Mouse (Mus musculus) intestine, postnatal 0 days (tissue): ENCODE data around the gene 4930438A08Rik. TPM values are rescaled to one million over a fixed set of nuclear protein-coding genes. Genes with fewer than 3 reads are reported as not detected.
A peak's percentile ranks its signal among the peaks of the same experiment; 100 is the strongest.
"Not testable (repeated sequence)": the region's sequence is repeated elsewhere in the genome, so short reads cannot be mapped to it uniquely, and the experiment has no call there.

Source experiments
- ATAC-seq: fragments of 200-750 bp; cut with Nextera tagmentation; 2 replicates; pipeline ENCODE4 v1.8.0; 2017; ENCODE audit warnings: mild to moderate bottlenecking, moderate TSS enrichment, moderate library complexity
- H3K27ac ChIP-seq: fragments of 300-500 bp; sonication (generic); 2 replicates; pipeline ENCODE4 v1.5.1; 2014; ENCODE audit warnings: mild to moderate bottlenecking, low read depth, low read length, moderate library complexity
- H3K27me3 ChIP-seq: fragments of 300-500 bp; sonication (generic); replicated peaks from 2 replicates; pipeline ENCODE4 v1.6.1; 2014; ENCODE audit warnings: low read length, mixed read lengths; ENCODE audit not compliant: control insufficient read depth, insufficient read depth
- H3K36me3 ChIP-seq: fragments of 300-500 bp; sonication (generic); 2 replicates; pipeline ENCODE4 v1.6.1; 2014; ENCODE audit warnings: mild to moderate bottlenecking, moderate library complexity; ENCODE audit not compliant: control insufficient read depth, insufficient read depth
- H3K4me1 ChIP-seq: fragments of 300-500 bp; sonication (generic); replicated peaks from 2 replicates; pipeline ENCODE4 v1.6.1; 2014; ENCODE audit warnings: antibody characterized with exemption, low read length, mixed read lengths; ENCODE audit not compliant: control insufficient read depth, insufficient read depth
- H3K4me2 ChIP-seq: fragments of 300-500 bp; sonication (generic); replicated peaks from 2 replicates; pipeline ENCODE4 v1.6.1; 2014; ENCODE audit warnings: low read depth, mild to moderate bottlenecking, moderate library complexity
- H3K4me3 ChIP-seq: fragments of 300-500 bp; sonication (generic); 2 replicates; pipeline ENCODE4 v1.5.1; 2014; ENCODE audit warnings: low read depth, low read length
- H3K9ac ChIP-seq: fragments of 300-500 bp; sonication (generic); 2 replicates; pipeline ENCODE4 v1.6.1; 2014; ENCODE audit warnings: mild to moderate bottlenecking, low read depth, low read length
- H3K9me3 ChIP-seq: fragments of 300-500 bp; sonication (generic); 2 replicates; pipeline ENCODE4 v1.6.1; 2016; ENCODE audit warnings: mixed run types; ENCODE audit not compliant: control insufficient read depth
- CTCF ChIP-seq: sonication (generic); IDR thresholded peaks from 2 replicates; pipeline ENCODE4 v1.5.1; 2016; ENCODE audit warnings: low read depth, mild to moderate bottlenecking, control low read depth, antibody characterized with exemption, moderate library complexity
- WGBS: fragments of 180-500 bp; shearing (Covaris S2); extraction: QIAGEN DNeasy Blood & Tissue Kit; methylation state at CpG from one replicate; pipeline ENCODE4 v1.1.7; 2014; 5-methylcytosine and 5-hydroxymethylcytosine counted together
- polyA plus RNA-seq: library from polyadenylated mRNA; unstranded; fragments of >200 nt; fragmentation: Nextera tagmentation; extraction: Ambion mirVana; gene quantifications from 2 replicates; pipeline ENCODE4 v1.2.1, GENCODE M21; 2015

The 4930438A08Rik gene
- not detected in 2 replicates for polyA plus RNA-seq

DNA sequence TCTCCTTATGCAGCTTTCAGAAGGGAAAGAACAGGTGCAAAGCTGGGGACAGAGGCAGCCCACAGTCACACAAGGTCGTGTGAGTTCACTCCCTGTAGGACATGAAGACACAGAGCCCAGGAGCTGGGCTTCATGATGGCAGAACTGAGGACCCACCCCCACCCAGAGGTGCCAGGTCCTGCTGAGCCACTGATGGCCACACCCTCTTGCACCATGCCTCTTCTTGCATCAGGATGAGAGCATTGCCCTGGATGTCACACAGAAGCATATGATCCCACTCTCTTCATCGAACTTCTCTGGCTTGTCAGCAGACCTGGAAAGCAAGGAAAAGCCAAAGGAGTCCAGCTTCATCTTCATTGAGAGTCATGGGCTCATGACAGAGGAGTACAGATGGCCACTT is at the start of gene 4930438A08Rik:
Gene 4930438A08Rik (plus strand): TSS at position 228 of the 400 bp plus-strand sequence.
- WGBS, result 50% methylated on average over 2 of the region's 2 CpGs
- H3K9me3 ChIP-seq, result no peaks in the 10 kb centered on the region
- no peaks in the 10 kb centered on the region for H3K4me1 ChIP-seq
- no peak within 1 kb of the TSS for H3K9ac ChIP-seq
- H3K27me3 ChIP-seq, result peaks cover 6% of the 10 kb centered on the region; the same call in 1 of the 2 replicates
- H3K36me3 ChIP-seq, result no peaks in the 10 kb centered on the region
- H3K27ac ChIP-seq, result no peak within 1 kb of the TSS
- no peak for TF ChIP-seq CTCF
- no peak within 1 kb of the TSS for H3K4me2 ChIP-seq
- ATAC-seq, result no peak
- no peak within 1 kb of the TSS for H3K4me3 ChIP-seq

DNA sequence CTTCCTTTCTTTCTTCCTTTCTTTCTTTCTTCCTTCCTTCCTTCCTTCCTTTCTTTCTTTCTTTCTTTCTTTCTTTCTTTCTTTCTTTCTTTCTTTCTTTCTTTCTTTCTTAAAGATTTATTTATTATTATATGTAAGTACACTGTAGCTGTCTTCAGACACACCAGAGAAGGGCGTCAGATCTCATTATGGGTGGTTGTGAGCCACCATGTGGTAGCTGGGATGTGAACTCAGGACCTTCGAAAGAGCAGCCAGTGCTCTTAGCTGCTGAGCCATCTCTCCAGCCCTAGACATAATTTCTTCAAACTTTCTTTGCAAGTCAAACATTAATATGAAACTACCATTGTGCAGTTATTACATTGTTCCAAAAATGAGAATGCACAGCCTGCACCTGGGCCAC is 49.7 kb upstream of the 4930438A08Rik start:
- not testable (repeated sequence) for H3K27me3 ChIP-seq, H3K27ac ChIP-seq, H3K4me1 ChIP-seq, ATAC-seq, H3K9me3 ChIP-seq, H3K9ac ChIP-seq, H3K4me2 ChIP-seq, H3K4me3 ChIP-seq
- peaks cover 10% of the 10 kb centered on the region for H3K36me3 ChIP-seq
- WGBS, result 66% methylated on average over 2 of the region's 2 CpGs

DNA sequence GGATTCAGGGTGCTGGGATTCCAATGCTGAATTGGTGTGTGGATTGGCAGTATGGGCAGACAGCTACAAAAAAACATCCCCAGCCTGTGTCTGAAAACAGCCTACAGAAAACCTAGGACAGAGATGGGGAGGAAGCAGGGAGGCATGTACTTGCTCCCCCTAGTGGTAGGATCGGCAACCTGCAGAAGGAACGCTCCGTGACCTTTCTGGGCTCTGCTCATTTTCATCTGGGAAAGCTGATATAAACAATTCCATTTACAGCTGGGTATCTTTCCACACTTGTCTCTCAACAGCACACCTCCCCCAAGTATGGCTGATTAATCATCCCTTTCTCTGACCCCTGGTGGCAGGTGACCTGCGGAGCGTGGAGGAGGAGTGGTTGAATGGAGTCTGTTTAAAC is 48.9 kb upstream of the 4930438A08Rik start:
- peaks cover 3% of the 10 kb centered on the region; the same call in 1 of the 2 replicates for H3K36me3 ChIP-seq
- no peaks in the 10 kb centered on the region; the same call in 1 of the 2 replicates for H3K4me1 ChIP-seq
- no peaks in the 10 kb centered on the region for H3K9me3 ChIP-seq
- peak overlapping the region; percentile 27; the same call in 1 of the 2 replicates for H3K4me2 ChIP-seq
- H3K9ac ChIP-seq, result no peak overlapping the region
- no peak for ATAC-seq
- H3K27ac ChIP-seq, result no peak overlapping the region
- no peaks in the 10 kb centered on the region for H3K27me3 ChIP-seq
- WGBS, result 5% methylated on average over 5 of the region's 5 CpGs
- no peak overlapping the region for H3K4me3 ChIP-seq
- peak; percentile 98 for TF ChIP-seq CTCF

DNA sequence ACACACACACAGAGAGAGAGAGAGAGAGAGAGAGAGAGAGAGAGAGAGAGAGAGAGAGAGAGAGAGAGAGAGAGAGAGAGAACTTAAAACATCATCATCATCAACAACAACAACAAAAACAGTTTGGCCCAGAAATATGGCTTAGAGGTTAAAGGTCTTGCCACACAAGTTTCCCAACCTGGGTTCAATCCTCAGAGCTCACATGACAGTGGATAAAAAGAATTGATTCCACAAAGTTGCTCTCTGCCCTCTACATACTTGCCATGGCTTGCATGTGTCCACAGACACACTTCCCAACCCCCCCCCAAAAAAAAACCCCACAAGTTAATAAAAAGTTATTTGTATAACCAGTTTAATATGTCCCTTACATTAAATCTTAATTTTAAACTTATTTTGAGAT is 48.2 kb upstream of the 4930438A08Rik start:
- Histone ChIP-seq H3K36me3 (no peaks in the 10 kb centered on the region), H3K27ac (no peak overlapping the region), H3K27me3 (no peaks in the 10 kb centered on the region), H3K4me3 (no peak overlapping the region), H3K9me3 (no peaks in the 10 kb centered on the region), H3K4me2 (no peak overlapping the region), H3K9ac (no peak overlapping the region), H3K4me1 (no peaks in the 10 kb centered on the region; the same call in 1 of the 2 replicates)
- no peak for TF ChIP-seq CTCF
- ATAC-seq, result no peak

DNA sequence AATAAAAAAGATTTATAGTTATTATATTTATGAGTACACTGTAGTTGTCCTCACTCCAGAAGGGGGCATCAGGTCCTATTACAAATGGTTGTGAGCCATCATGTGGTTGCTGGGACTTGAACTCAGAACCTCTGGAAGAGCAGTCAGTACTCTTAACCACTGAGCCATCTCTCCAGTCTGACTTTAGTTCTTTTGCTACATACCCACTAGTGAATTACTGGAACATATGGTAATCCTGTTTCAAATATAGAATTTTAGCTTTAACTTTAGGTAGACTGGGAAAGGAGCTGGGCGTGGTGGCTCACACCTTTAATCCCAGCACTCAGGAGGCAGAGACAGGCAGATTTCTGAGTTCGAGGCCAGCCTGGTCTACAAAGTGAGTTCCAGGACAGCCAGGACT is 46.6 kb upstream of the 4930438A08Rik start:
- H3K36me3 ChIP-seq, H3K27me3 ChIP-seq, H3K4me2 ChIP-seq, H3K4me3 ChIP-seq, H3K9me3 ChIP-seq, ATAC-seq, H3K9ac ChIP-seq, H3K27ac ChIP-seq, H3K4me1 ChIP-seq: not testable (repeated sequence)
- 94% methylated on average over 1 of the region's 2 CpGs for WGBS

DNA sequence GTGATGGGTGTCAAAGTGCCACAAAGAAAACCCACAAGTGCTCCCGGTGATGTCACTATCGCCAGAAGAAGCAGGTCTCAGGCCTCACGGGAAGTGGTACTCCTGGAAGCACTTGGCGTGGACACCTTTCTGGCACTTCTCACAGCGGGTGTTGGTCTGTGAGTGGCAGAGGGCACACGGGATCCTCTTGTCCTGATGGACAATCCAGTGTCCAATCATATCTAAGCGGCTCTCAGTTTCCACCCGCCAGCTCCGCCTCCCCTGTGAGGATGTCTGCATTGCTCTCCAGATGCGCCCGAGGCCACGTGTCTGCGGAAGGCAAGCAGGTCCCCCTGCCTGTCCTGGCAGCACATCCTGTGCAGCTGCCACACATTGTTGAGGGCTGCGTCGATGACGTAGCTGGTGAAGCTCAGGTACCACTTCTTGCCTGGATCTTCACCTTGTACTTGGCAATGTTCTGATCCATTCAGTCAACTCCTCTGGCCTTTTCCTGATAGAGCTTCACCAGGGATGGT is 44.1 kb upstream of the 4930438A08Rik start:
- Histone ChIP-seq H3K36me3 (no peaks in the 10 kb centered on the region), H3K27ac (no peak overlapping the region), H3K9me3 (no peaks in the 10 kb centered on the region), H3K4me1 (no peaks in the 10 kb centered on the region), H3K27me3 (no peaks in the 10 kb centered on the region), H3K9ac (no peak overlapping the region), H3K4me2 (no peak overlapping the region), H3K4me3 (no peak overlapping the region)
- ATAC-seq, result no peak
- 66% methylated on average over 16 of the region's 16 CpGs for WGBS
- no peak for TF ChIP-seq CTCF

DNA sequence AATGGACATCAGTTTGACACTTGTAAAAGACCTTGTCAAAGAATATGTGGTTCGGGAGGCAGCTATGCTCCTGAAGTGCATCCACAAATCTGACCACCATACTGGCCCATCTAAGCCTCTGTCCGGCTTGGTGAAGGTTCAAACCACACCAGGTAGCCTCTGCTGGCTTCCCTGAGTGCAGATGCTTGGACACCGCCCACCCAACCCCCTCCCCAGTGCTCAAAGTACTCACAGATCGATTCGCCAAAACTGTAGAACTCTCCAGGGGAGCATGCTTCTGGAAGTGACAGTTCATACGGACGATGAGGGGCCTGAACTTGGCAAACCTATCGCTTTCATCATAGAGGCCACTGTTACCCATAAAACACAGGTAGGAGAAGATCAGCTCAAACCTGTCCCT is 43.4 kb upstream of the 4930438A08Rik start:
- H3K9ac ChIP-seq, result no peak overlapping the region
- no peak overlapping the region for H3K4me3 ChIP-seq
- WGBS, result 86% methylated on average over 8 of the region's 8 CpGs
- no peak overlapping the region for H3K27ac ChIP-seq
- no peaks in the 10 kb centered on the region for H3K36me3 ChIP-seq
- no peaks in the 10 kb centered on the region for H3K4me1 ChIP-seq
- no peak for TF ChIP-seq CTCF
- H3K27me3 ChIP-seq, result no peaks in the 10 kb centered on the region
- no peak for ATAC-seq
- no peaks in the 10 kb centered on the region for H3K9me3 ChIP-seq
- no peak overlapping the region for H3K4me2 ChIP-seq

DNA sequence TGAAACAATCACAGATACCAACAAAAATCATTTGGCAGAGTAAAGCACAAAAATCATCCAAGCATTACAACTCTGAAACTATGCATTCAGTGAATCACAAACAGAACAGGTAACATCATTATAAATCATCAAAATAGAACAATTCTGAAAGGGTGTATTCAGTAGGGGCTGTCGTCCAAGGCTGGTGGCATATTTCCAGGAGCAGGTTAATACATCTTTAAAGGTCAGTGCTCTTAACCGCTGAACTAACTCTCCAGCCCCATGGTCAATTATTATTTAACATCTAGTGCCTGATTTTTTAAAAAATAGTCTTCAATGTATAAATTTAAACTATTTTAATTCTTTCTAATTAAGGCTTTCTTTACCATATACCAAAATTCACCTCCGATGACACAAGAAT is 40.0 kb upstream of the 4930438A08Rik start:
- not testable (repeated sequence) for H3K27me3 ChIP-seq, ATAC-seq, H3K4me2 ChIP-seq, H3K27ac ChIP-seq, H3K9ac ChIP-seq, H3K9me3 ChIP-seq, H3K36me3 ChIP-seq, H3K4me3 ChIP-seq, H3K4me1 ChIP-seq
- WGBS, result 77% methylated on average over 3 of the region's 3 CpGs
